Mouse (Mus musculus): ENCODE measurements around the gene Ndufaf5. TPM values are rescaled to one million over a fixed set of nuclear protein-coding genes. Genes with fewer than 3 reads are reported as not detected.
"Not testable (repeated sequence)": the region's sequence is repeated elsewhere in the genome, so short reads cannot be mapped to it uniquely, and the experiment has no call there.

Ndufaf5 gene
- 26.5 and 27.6 TPM in 2 replicates for polyA plus RNA-seq (2015; fragmentation: Nextera tagmentation; extraction: Ambion mirVana)

- peak within 1 kb of the TSS; percentile 80 for H3K9ac ChIP-seq
- peak; percentile 99 for ATAC-seq
- H3K36me3 ChIP-seq, result no peaks in the 10 kb centered on the region
- no peaks in the 10 kb centered on the region for H3K27me3 ChIP-seq (replicated peaks)
- H3K4me3 ChIP-seq (replicated peaks), result peak within 1 kb of the TSS; percentile 81
- under 1% methylated on average over 43 of the region's 43 CpGs for WGBS
- H3K9me3 ChIP-seq, result no peaks in the 10 kb centered on the region
- H3K4me2 ChIP-seq (replicated peaks), result peak within 1 kb of the TSS; percentile 68
- peak within 1 kb of the TSS; percentile 87 for H3K27ac ChIP-seq
- H3K4me1 ChIP-seq (replicated peaks), result peaks cover 6% of the 10 kb centered on the region; the same call in 1 of the 2 replicates
These were observed at the start of gene Ndufaf5, which contains the start of gene Esf1 for GRCm38 (mm10) chr2:140170127-140170802. Gene Ndufaf5, plus strand, starts transcription at chr2:140170649. Gene Esf1, minus strand, starts transcription at chr2:140170564.

GRCm38 (mm10) chr2:140125516-140125915 lies 44.9 kb upstream of the Ndufaf5 start:
- H3K36me3 ChIP-seq, result peaks cover 27% of the 10 kb centered on the region

GRCm38 (mm10) chr2:140151743-140152142 lies 18.7 kb upstream of the Ndufaf5 start, which contains the start of gene Gm17374:
Gene Gm17374, plus strand, starts transcription at chr2:140152043.
- H3K4me1 ChIP-seq (replicated peaks), result not testable (repeated sequence)
- 93% methylated on average over 4 of the region's 4 CpGs for WGBS

More at GRCm38 (mm10) chr2:140125516-140125915, 44.9 kb upstream of the Ndufaf5 start:
- H3K9me3 ChIP-seq, result no peaks in the 10 kb centered on the region
- H3K27ac ChIP-seq, result no peak overlapping the region
- 88% methylated on average over 2 of the region's 2 CpGs for WGBS
- H3K4me2 ChIP-seq (replicated peaks), result no peak overlapping the region
- H3K9ac ChIP-seq, result no peak overlapping the region
- ATAC-seq, result no peak
- no peaks in the 10 kb centered on the region for H3K27me3 ChIP-seq (replicated peaks)
- no peaks in the 10 kb centered on the region for H3K4me1 ChIP-seq (replicated peaks)
- H3K4me3 ChIP-seq (replicated peaks), result no peak overlapping the region

GRCm38 (mm10) chr2:140159186-140159730 lies 11.2 kb upstream of the Ndufaf5 start:
- H3K27ac ChIP-seq, result no peak overlapping the region
- no peak overlapping the region for H3K4me3 ChIP-seq (replicated peaks)
- peaks cover 12% of the 10 kb centered on the region; the same call in 1 of the 2 replicates for H3K36me3 ChIP-seq
- H3K9ac ChIP-seq, result no peak overlapping the region
- WGBS, result 80% methylated on average over 3 of the region's 3 CpGs
- H3K9me3 ChIP-seq, result no peaks in the 10 kb centered on the region
- ATAC-seq, result no peak
- no peaks in the 10 kb centered on the region for H3K27me3 ChIP-seq (replicated peaks)
- H3K4me1 ChIP-seq (replicated peaks), result no peaks in the 10 kb centered on the region
- no peak overlapping the region for H3K4me2 ChIP-seq (replicated peaks)

More at GRCm38 (mm10) chr2:140151743-140152142, 18.7 kb upstream of the Ndufaf5 start, which contains the start of gene Gm17374:
- not testable (repeated sequence) for H3K27me3 ChIP-seq (replicated peaks); H3K4me3 ChIP-seq (replicated peaks); H3K36me3 ChIP-seq; H3K4me2 ChIP-seq (replicated peaks); H3K9ac ChIP-seq; H3K9me3 ChIP-seq; H3K27ac ChIP-seq; ATAC-seq

- ATAC-seq, result no peak; the same call in 1 of the 2 replicates
- no peak overlapping the region for H3K4me2 ChIP-seq (replicated peaks)
- H3K9ac ChIP-seq, result no peak overlapping the region
- H3K27me3 ChIP-seq (replicated peaks), result no peaks in the 10 kb centered on the region
- WGBS, result 95% methylated on average over 5 of the region's 5 CpGs
- no peaks in the 10 kb centered on the region for H3K4me1 ChIP-seq (replicated peaks)
- H3K9me3 ChIP-seq, result no peaks in the 10 kb centered on the region
- peaks cover 11% of the 10 kb centered on the region; the same call in 1 of the 2 replicates for H3K36me3 ChIP-seq
- H3K4me3 ChIP-seq (replicated peaks), result no peak overlapping the region
- H3K27ac ChIP-seq, result no peak overlapping the region
These were observed 7.0 kb upstream of the Ndufaf5 start for GRCm38 (mm10) chr2:140163351-140163854.

- Histone ChIP-seq H3K4me3 (replicated peaks) (no peak overlapping the region), H3K4me1 (replicated peaks) (peaks cover 6% of the 10 kb centered on the region; the same call in 1 of the 2 replicates), H3K9me3 (no peaks in the 10 kb centered on the region), H3K4me2 (replicated peaks) (no peak overlapping the region), H3K36me3 (0 out of 2 replicates have a peak, but pooled peaks cover 2% of the 10 kb centered on the region), H3K9ac (no peak overlapping the region), H3K27me3 (replicated peaks) (no peaks in the 10 kb centered on the region), H3K27ac (no peak overlapping the region)
- 76% methylated on average over 1 of the region's 1 CpGs for WGBS
- no peak for ATAC-seq
These were observed 1.4 kb upstream of the Ndufaf5 start for GRCm38 (mm10) chr2:140169057-140169456.

- Histone ChIP-seq H3K4me2 (replicated peaks) (peak overlapping the region; percentile 68), H3K27me3 (replicated peaks) (no peaks in the 10 kb centered on the region), H3K4me1 (replicated peaks) (peaks cover 6% of the 10 kb centered on the region; the same call in 1 of the 2 replicates), H3K4me3 (replicated peaks) (peak overlapping the region; percentile 81), H3K27ac (peak overlapping the region; percentile 87), H3K36me3 (no peaks in the 10 kb centered on the region), H3K9me3 (no peaks in the 10 kb centered on the region), H3K9ac (peak overlapping the region; percentile 80)
- 5% methylated on average over 28 of the region's 28 CpGs for WGBS
- peak; percentile 94 for ATAC-seq
These were observed 529 bp downstream of the Ndufaf5 start for GRCm38 (mm10) chr2:140170803-140171553.

- not testable (repeated sequence) for H3K4me2 ChIP-seq (replicated peaks); H3K36me3 ChIP-seq; H3K9ac ChIP-seq; H3K4me3 ChIP-seq (replicated peaks); H3K4me1 ChIP-seq (replicated peaks); H3K9me3 ChIP-seq; H3K27me3 ChIP-seq (replicated peaks); H3K27ac ChIP-seq; ATAC-seq
- 89% methylated on average over 3 of the region's 3 CpGs for WGBS
These were observed 15.3 kb downstream of the Ndufaf5 start for GRCm38 (mm10) chr2:140185685-140186210.

GRCm38 (mm10) chr2:140200713-140201112 lies 30.3 kb downstream of the Ndufaf5 start:
- Histone ChIP-seq H3K9ac (no peak overlapping the region), H3K36me3 (no peaks in the 10 kb centered on the region), H3K9me3 (no peaks in the 10 kb centered on the region), H3K4me2 (replicated peaks) (no peak overlapping the region), H3K4me3 (replicated peaks) (no peak overlapping the region), H3K27me3 (replicated peaks) (no peaks in the 10 kb centered on the region), H3K27ac (no peak overlapping the region), H3K4me1 (replicated peaks) (no peaks in the 10 kb centered on the region)
- ATAC-seq, result no peak
- WGBS, result 84% methylated on average over 2 of the region's 2 CpGs

- H3K27me3 ChIP-seq (replicated peaks), result no peaks in the 10 kb centered on the region
- 89% methylated on average over 5 of the region's 5 CpGs for WGBS
- no peak for ATAC-seq
- no peaks in the 10 kb centered on the region for H3K36me3 ChIP-seq
- H3K27ac ChIP-seq, result no peak overlapping the region
- no peaks in the 10 kb centered on the region for H3K4me1 ChIP-seq (replicated peaks)
- no peaks in the 10 kb centered on the region for H3K9me3 ChIP-seq
- H3K4me2 ChIP-seq (replicated peaks), result no peak overlapping the region
- no peak overlapping the region for H3K4me3 ChIP-seq (replicated peaks)
- no peak overlapping the region for H3K9ac ChIP-seq
These were observed 32.1 kb downstream of the Ndufaf5 start for GRCm38 (mm10) chr2:140202573-140202972.

- H3K4me1 ChIP-seq (replicated peaks), result no peaks in the 10 kb centered on the region
- WGBS, result 91% methylated on average over 7 of the region's 7 CpGs
- H3K9ac ChIP-seq, result no peak overlapping the region
- H3K9me3 ChIP-seq, result no peaks in the 10 kb centered on the region
- no peak for ATAC-seq
- no peak overlapping the region for H3K4me2 ChIP-seq (replicated peaks)
- H3K36me3 ChIP-seq, result no peaks in the 10 kb centered on the region
- no peaks in the 10 kb centered on the region for H3K27me3 ChIP-seq (replicated peaks)
- H3K27ac ChIP-seq, result no peak overlapping the region
- no peak overlapping the region for H3K4me3 ChIP-seq (replicated peaks)
These were observed 33.3 kb downstream of the Ndufaf5 start for GRCm38 (mm10) chr2:140203756-140204155.

All from intestine, embryonic 15.5 days (tissue).